Mouse (Mus musculus) bone marrow macrophage, adult 2 months (primary cell): ENCODE data around the gene Smarcad1. TPM values are rescaled to one million over a fixed set of nuclear protein-coding genes. Genes with fewer than 3 reads are reported as not detected.

Experiments
- H3K27ac ChIP-seq: 2 replicates; pipeline ENCODE4 v1.5.1; 2012; ENCODE audit warnings: low read depth, low read length; ENCODE audit not compliant: insufficient read depth
- H3K4me1 ChIP-seq: 2 replicates; pipeline ENCODE4 v1.6.1; 2012; ENCODE audit warnings: low read length; ENCODE audit not compliant: control insufficient read depth, insufficient read depth
- H3K4me3 ChIP-seq: 2 replicates; pipeline ENCODE4 v1.5.1; 2012; ENCODE audit warnings: mild to moderate bottlenecking, low read length, moderate library complexity; ENCODE audit not compliant: insufficient read depth
- CTCF ChIP-seq: IDR thresholded peaks from 2 replicates; pipeline ENCODE4 v1.5.1; 2012; ENCODE audit warnings: low read depth, mild to moderate bottlenecking, low read length, moderate library complexity
- POLR2A ChIP-seq: IDR thresholded peaks from 2 replicates; pipeline ENCODE4 v1.6.1; 2012; ENCODE audit warnings: mild to moderate bottlenecking, low read depth, low read length, borderline replicate concordance
- polyA plus RNA-seq: library from polyadenylated mRNA; stranded (reverse); fragments of >200 nt; gene quantifications from 2 replicates; pipeline ENCODE4 v1.2.4, GENCODE M21; 2012; ENCODE audit not compliant: missing spikeins, insufficient read depth, insufficient read length

Smarcad1 gene
- polyA plus RNA-seq, 1 experiment, result 25.6 TPM

GRCm38 (mm10) chr6:65144621-65145205, 102.3 kb downstream of the Smarcad1 start, which contains the start of gene Hpgds:
Hpgds (minus strand) TSS chr6:65144908.
- Histone ChIP-seq H3K4me1 (peaks cover 18% of the 10 kb centered on the region), H3K27ac (peak within 1 kb of the TSS; percentile 89), H3K4me3 (peak within 1 kb of the TSS; percentile 70)
- TF ChIP-seq CTCF (no peak), POLR2A (no peak)

DNA sequence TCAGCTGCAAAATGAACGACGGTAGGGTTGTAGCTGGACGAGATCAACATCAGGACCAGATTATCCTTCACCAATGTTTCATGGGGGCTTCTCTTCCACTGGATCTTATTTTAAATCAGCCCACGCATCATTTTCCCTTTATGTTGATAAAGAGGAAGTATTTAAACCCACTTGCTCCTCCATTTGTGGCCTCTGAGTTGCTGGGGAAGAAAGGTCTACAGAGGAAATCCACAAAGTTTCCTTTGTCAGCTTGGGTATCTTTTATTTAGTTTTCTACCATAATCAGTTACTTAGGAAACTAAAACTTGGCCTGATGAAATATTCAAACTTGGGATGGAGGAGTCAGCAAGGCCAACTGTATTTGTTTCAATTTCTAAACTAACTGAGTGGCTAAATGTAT, 104.0 kb downstream of the Smarcad1 start:
- no peak overlapping the region for H3K4me3 ChIP-seq
- no peak for TF ChIP-seq CTCF
- peaks cover 11% of the 10 kb centered on the region for H3K4me1 ChIP-seq
- H3K27ac ChIP-seq, result peak overlapping the region; percentile 68

DNA sequence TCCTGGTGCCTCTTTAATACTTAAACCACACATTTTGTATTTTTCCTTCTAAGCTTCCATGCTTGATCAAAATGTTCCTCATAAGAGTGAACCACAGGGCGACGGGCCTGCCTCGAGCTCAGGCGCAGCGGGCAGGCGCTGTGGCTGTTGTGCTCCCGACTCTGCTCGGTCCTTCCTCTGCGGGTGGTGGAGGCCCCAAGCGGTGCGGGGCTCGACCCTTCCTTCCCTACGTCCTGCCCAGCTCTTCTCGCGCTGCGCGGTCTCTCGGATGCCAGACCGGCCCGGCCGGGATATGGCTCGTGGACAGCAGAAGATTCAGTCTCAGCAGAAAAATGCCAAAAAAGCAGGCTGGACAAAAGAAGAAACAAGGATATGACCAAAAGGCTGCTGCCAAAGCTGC, 108.3 kb downstream of the Smarcad1 start:
- Histone ChIP-seq H3K27ac (no peak overlapping the region), H3K4me1 (peaks cover 31% of the 10 kb centered on the region), H3K4me3 (no peak overlapping the region)
- no peak for TF ChIP-seq CTCF
- TF ChIP-seq POLR2A, result no peak

DNA sequence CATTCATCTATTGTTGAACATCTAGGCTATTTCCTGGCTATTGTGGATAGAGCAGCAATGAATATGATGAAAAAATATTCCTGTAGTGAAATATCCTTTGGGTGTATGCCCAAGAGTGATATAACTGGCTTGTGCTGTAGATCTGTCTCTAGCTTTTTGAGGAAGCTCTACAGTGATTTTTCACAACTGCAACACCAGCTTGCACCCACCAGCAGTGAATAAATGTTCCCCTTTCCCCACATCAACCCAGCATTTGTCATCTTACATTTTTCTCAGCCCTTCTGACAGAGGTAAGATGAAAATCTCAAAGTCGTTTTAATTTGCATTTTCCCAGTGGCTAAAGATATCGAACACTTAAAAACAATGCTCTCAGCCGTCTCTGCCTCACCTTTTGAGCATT, 111.2 kb downstream of the Smarcad1 start:
- no peak for TF ChIP-seq POLR2A
- TF ChIP-seq CTCF, result no peak
- Histone ChIP-seq H3K4me3 (no peak overlapping the region), H3K4me1 (peaks cover 26% of the 10 kb centered on the region), H3K27ac (no peak overlapping the region)

GRCm38 (mm10) chr6:65157042-65157441, 114.7 kb downstream of the Smarcad1 start:
- TF ChIP-seq CTCF (no peak), POLR2A (no peak)
- Histone ChIP-seq H3K4me1 (peaks cover 21% of the 10 kb centered on the region), H3K27ac (no peak overlapping the region), H3K4me3 (no peak overlapping the region)

- H3K4me3 ChIP-seq, result no peak overlapping the region
- TF ChIP-seq CTCF, result no peak
- peaks cover 25% of the 10 kb centered on the region for H3K4me1 ChIP-seq
- no peak overlapping the region for H3K27ac ChIP-seq
Observed at GRCm38 (mm10) chr6:65159381-65159942, 117.1 kb downstream of the Smarcad1 start.

- TF ChIP-seq POLR2A (no peak), CTCF (no peak)
- Histone ChIP-seq H3K4me3 (peak overlapping the region; percentile 22; the same call in 1 of the 2 replicates), H3K27ac (peak overlapping the region; percentile 95), H3K4me1 (peaks cover 25% of the 10 kb centered on the region)
Observed at GRCm38 (mm10) chr6:65164137-65164536, 121.8 kb downstream of the Smarcad1 start.

- no peak for TF ChIP-seq CTCF
- no peak for TF ChIP-seq POLR2A
- peak overlapping the region; percentile 99 for H3K27ac ChIP-seq
- H3K4me3 ChIP-seq, result peak overlapping the region; percentile 48
- peaks cover 25% of the 10 kb centered on the region for H3K4me1 ChIP-seq
Observed at GRCm38 (mm10) chr6:65164977-65165376, 122.6 kb downstream of the Smarcad1 start.

Other genes with a start within 250 kb of the Smarcad1 start
- gene Hpgds, start 102.3 kb downstream of the Smarcad1 start, polyA plus RNA-seq, result 236 and 246 TPM in 2 replicates